Mouse (Mus musculus) neural tube, embryonic 12.5 days (tissue): Measurements from ENCODE around the gene Acta2. TPM values are rescaled to one million over a fixed set of nuclear protein-coding genes. Genes with fewer than 3 reads are reported as not detected.

Source experiments
- ATAC-seq: fragments of 200-750 bp; cut with Nextera tagmentation; 2 replicates; pipeline ENCODE4 v1.8.0; 2017; ENCODE audit warnings: low read depth, mild to moderate bottlenecking, moderate TSS enrichment, moderate library complexity; ENCODE audit not compliant: low FRiP score
- H3K27ac ChIP-seq: fragments of 300-500 bp; sonication (generic); 2 replicates; pipeline ENCODE4 v1.5.1; 2016
- H3K27me3 ChIP-seq: fragments of 300-500 bp; sonication (generic); replicated peaks from 2 replicates; pipeline ENCODE4 v1.6.1; 2016; ENCODE audit warnings: mild to moderate bottlenecking
- H3K36me3 ChIP-seq: fragments of 300-500 bp; sonication (generic); 2 replicates; pipeline ENCODE4 v1.6.1; 2016; ENCODE audit warnings: mild to moderate bottlenecking
- H3K4me1 ChIP-seq: fragments of 300-500 bp; sonication (generic); 2 replicates; pipeline ENCODE4 v1.6.1; 2016
- H3K4me2 ChIP-seq: fragments of 300-500 bp; sonication (generic); replicated peaks from 2 replicates; pipeline ENCODE4 v1.6.1; 2016; ENCODE audit warnings: mild to moderate bottlenecking
- H3K4me3 ChIP-seq: fragments of 300-500 bp; sonication (generic); 2 replicates; pipeline ENCODE4 v1.5.1; 2016
- H3K9ac ChIP-seq: fragments of 300-500 bp; sonication (generic); 2 replicates; pipeline ENCODE4 v1.6.1; 2016; ENCODE audit warnings: mild to moderate bottlenecking
- H3K9me3 ChIP-seq: fragments of 300-500 bp; sonication (generic); 2 replicates; pipeline ENCODE4 v1.6.1; 2016; ENCODE audit warnings: mild to moderate bottlenecking
- WGBS: fragments of 180-500 bp; shearing (Covaris S2); methylation state at CpG from one replicate; pipeline ENCODE4 v1.1.7; 2016; 5-methylcytosine and 5-hydroxymethylcytosine counted together
- polyA plus RNA-seq: library from polyadenylated mRNA; unstranded; fragments of >200 nt; fragmentation: Nextera tagmentation; extraction: Ambion mirVana; gene quantifications from 2 replicates; pipeline ENCODE4 v1.2.1, GENCODE M21; 2016

The Acta2 gene
- polyA plus RNA-seq, 1 experiment from 2014 or later, result 45.0 TPM

DNA sequence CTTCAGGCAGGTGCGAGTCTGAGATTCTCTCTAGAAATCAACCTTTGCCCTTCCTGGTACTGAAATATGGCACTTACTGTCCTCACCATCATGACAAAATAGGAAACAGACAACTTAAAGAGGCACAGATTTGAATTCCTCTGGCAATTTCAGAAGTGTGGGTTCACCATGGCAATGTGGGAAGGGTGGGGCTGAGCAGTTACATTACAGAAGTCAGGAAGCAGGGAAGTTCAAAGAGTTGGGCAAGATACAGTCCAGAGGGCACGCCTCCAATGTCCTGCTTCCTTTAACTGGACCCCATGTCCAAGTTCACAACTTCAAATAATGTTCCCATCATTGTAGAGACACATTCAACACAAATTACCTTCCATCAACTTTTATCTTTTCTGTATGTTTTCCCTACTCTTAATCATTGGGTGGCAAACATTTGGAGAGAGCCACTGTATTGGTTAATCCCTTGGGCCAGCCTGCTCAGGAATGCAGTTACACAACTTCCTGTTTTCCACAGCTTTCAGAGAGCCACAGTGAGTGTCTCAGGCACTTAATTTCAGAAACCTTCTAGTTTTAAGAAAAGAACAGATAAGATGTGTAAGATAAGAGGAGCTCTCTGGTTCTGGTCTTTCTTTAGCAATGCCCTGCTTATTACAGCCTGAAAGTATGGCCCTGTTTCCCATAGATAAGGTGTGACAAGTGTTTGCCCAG, 7.0 kb upstream of the Acta2 start:
- H3K27ac ChIP-seq, result no peak overlapping the region
- no peak overlapping the region for H3K4me2 ChIP-seq
- no peak overlapping the region for H3K9ac ChIP-seq
- WGBS, result 82% methylated on average over 2 of the region's 2 CpGs
- ATAC-seq, result no peak
- H3K27me3 ChIP-seq, result no peaks in the 10 kb centered on the region
- no peaks in the 10 kb centered on the region for H3K36me3 ChIP-seq
- H3K9me3 ChIP-seq, result no peaks in the 10 kb centered on the region
- no peaks in the 10 kb centered on the region for H3K4me1 ChIP-seq
- no peak overlapping the region for H3K4me3 ChIP-seq

DNA sequence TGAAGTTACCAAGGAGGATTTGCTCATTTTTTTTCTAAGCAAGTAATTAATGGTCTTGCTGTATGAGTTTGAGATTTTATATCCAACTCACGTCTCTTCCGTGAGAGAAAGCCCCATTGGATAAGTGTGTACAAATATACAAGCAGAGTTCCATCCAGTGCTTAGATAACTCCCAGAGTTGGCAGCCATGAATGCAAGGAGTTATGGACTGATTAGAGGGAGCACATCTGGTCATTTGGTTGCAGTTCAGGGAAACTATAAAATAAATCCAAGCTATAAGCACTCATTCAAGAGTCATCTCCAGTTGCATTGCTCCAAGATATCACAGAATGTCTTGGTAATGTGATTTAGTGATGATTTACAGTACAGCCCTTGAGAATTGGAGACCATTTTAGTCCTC, 1.5 kb upstream of the Acta2 start:
- Histone ChIP-seq H3K27me3 (no peaks in the 10 kb centered on the region), H3K9ac (no peak overlapping the region), H3K36me3 (no peaks in the 10 kb centered on the region), H3K4me3 (no peak overlapping the region), H3K9me3 (no peaks in the 10 kb centered on the region), H3K4me1 (no peaks in the 10 kb centered on the region), H3K4me2 (no peak overlapping the region), H3K27ac (no peak overlapping the region)
- WGBS, result 92% methylated on average over 2 of the region's 2 CpGs
- no peak for ATAC-seq

DNA sequence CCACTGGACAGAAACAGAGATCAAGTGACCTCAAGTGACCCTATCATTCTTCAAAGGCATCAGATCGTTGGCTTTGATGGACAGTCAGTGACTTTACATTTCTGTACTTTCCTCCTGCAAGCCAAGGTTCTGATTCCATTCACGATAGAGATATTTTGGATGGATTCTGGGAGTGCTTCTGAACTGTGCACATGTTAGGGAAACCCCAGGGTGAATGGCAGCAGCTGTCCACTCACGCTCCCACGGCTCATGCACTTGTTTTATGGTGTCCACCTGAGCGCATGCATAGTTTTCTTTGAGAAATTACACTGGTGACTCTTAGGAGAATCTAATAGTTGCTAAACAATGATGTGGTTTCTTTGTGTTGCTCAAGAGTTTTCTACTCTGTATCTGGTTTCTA, 759 bp upstream of the Acta2 start:
- WGBS, result 75% methylated on average over 5 of the region's 5 CpGs
- no peaks in the 10 kb centered on the region for H3K9me3 ChIP-seq
- no peaks in the 10 kb centered on the region for H3K4me1 ChIP-seq
- no peak overlapping the region for H3K27ac ChIP-seq
- no peak overlapping the region for H3K4me3 ChIP-seq
- H3K27me3 ChIP-seq, result no peaks in the 10 kb centered on the region
- H3K4me2 ChIP-seq, result no peak overlapping the region
- H3K9ac ChIP-seq, result no peak overlapping the region
- no peaks in the 10 kb centered on the region for H3K36me3 ChIP-seq
- ATAC-seq, result no peak

GRCm38 (mm10) chr19:34254101-34254879, 1.1 kb downstream of the Acta2 start:
- no peaks in the 10 kb centered on the region for H3K36me3 ChIP-seq
- H3K9me3 ChIP-seq, result no peaks in the 10 kb centered on the region
- H3K4me2 ChIP-seq, result no peak overlapping the region
- no peaks in the 10 kb centered on the region for H3K4me1 ChIP-seq
- H3K27me3 ChIP-seq, result no peaks in the 10 kb centered on the region
- H3K4me3 ChIP-seq, result no peak overlapping the region
- ATAC-seq, result no peak
- no peak overlapping the region for H3K27ac ChIP-seq
- 64% methylated on average over 14 of the region's 14 CpGs for WGBS
- H3K9ac ChIP-seq, result no peak overlapping the region

DNA sequence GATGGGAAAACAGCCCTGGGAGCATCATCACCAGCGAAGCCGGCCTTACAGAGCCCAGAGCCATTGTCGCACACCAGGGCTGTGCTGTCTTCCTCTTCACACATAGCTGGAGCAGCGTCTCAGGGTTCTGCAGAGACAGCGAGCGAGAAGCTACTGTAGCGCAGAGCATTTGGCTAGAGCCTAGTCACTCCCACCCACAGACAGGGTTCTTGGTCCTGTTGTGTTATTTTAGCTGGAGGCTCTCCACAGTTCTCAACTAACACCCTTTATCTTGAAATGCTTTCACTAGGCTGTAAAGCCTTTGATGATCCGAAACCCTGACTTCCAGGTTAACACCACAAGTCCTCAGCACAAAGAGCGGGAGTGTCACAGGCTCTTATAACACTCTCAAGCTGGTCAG, 2.9 kb downstream of the Acta2 start:
- H3K9ac ChIP-seq, result no peak overlapping the region
- H3K4me1 ChIP-seq, result no peaks in the 10 kb centered on the region
- WGBS, result 74% methylated on average over 9 of the region's 9 CpGs
- no peak overlapping the region for H3K4me3 ChIP-seq
- no peak overlapping the region for H3K4me2 ChIP-seq
- H3K36me3 ChIP-seq, result no peaks in the 10 kb centered on the region
- H3K9me3 ChIP-seq, result no peaks in the 10 kb centered on the region
- no peak overlapping the region for H3K27ac ChIP-seq
- H3K27me3 ChIP-seq, result no peaks in the 10 kb centered on the region
- ATAC-seq, result no peak

GRCm38 (mm10) chr19:34251900-34252299, 3.5 kb downstream of the Acta2 start:
- no peaks in the 10 kb centered on the region for H3K36me3 ChIP-seq
- no peak overlapping the region for H3K9ac ChIP-seq
- no peaks in the 10 kb centered on the region for H3K27me3 ChIP-seq
- no peak for ATAC-seq
- H3K4me2 ChIP-seq, result no peak overlapping the region
- H3K4me3 ChIP-seq, result no peak overlapping the region
- H3K4me1 ChIP-seq, result no peaks in the 10 kb centered on the region
- no peak overlapping the region for H3K27ac ChIP-seq
- H3K9me3 ChIP-seq, result no peaks in the 10 kb centered on the region
- WGBS, result 77% methylated on average over 2 of the region's 2 CpGs

- H3K36me3 ChIP-seq, result no peaks in the 10 kb centered on the region
These were observed 4.8 kb downstream of the Acta2 start for GRCm38 (mm10) chr19:34250621-34251020.

DNA sequence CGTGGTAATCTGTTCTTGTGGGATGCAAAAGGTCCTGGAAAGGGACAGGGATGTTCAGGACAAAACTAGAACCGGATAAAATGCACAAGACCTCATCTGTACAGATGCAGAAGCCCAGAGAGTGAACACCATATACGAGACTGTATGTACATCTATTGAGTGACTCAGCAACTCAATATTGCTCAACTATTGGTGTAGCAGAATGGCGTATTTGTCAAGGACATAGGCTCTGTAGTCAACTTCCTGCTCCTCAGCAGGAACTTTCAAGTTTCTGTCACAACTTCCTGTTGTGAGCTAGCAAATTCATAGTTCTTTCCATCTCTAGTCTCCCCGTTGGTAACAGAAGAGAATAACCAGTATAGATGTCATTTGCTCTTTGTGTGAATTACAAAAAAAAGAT, 6.8 kb downstream of the Acta2 start:
- no peak overlapping the region for H3K27ac ChIP-seq
- H3K4me2 ChIP-seq, result no peak overlapping the region
- H3K9ac ChIP-seq, result no peak overlapping the region
- WGBS, result 85% methylated on average over 5 of the region's 5 CpGs
- no peak overlapping the region for H3K4me3 ChIP-seq
- H3K9me3 ChIP-seq, result no peaks in the 10 kb centered on the region
- no peaks in the 10 kb centered on the region for H3K36me3 ChIP-seq
- H3K27me3 ChIP-seq, result no peaks in the 10 kb centered on the region
- H3K4me1 ChIP-seq, result no peaks in the 10 kb centered on the region
- ATAC-seq, result no peak

More at GRCm38 (mm10) chr19:34250621-34251020, 4.8 kb downstream of the Acta2 start:
- ATAC-seq, result no peak
- Histone ChIP-seq H3K4me2 (no peak overlapping the region), H3K9ac (no peak overlapping the region), H3K4me1 (no peaks in the 10 kb centered on the region), H3K27me3 (no peaks in the 10 kb centered on the region), H3K27ac (no peak overlapping the region), H3K9me3 (no peaks in the 10 kb centered on the region), H3K4me3 (no peak overlapping the region)
- 95% methylated on average over 4 of the region's 4 CpGs for WGBS

DNA sequence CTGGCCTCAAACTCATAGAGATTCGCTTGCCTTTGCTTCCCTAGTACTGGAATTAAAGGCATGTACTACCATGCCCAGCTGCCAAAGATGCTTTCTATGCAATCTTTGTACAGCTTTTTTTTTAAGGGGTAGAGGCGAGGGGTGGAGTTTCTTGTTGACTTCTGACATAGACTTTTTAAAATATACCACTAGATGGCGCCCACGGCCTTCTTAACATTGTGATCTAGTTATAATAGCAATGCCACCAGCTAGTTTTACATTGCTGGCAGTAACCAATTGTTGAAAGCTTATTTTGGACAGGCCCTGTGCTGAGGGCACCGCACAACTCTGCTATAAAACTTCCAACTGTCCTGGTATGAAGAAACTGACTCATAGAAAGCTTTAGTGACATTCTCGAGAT, 11.3 kb downstream of the Acta2 start:
- H3K9ac ChIP-seq, result no peak overlapping the region
- peak; percentile 42 for ATAC-seq

GRCm38 (mm10) chr19:34242925-34243324, 12.5 kb downstream of the Acta2 start:
- H3K9me3 ChIP-seq, result no peaks in the 10 kb centered on the region
- ATAC-seq, result no peak
- no peaks in the 10 kb centered on the region for H3K36me3 ChIP-seq
- no peak overlapping the region for H3K4me3 ChIP-seq
- no peaks in the 10 kb centered on the region for H3K27me3 ChIP-seq
- H3K4me1 ChIP-seq, result no peaks in the 10 kb centered on the region
- H3K27ac ChIP-seq, result no peak overlapping the region
- no peak overlapping the region for H3K9ac ChIP-seq
- no peak overlapping the region for H3K4me2 ChIP-seq

More for the DNA sequence above, 11.3 kb downstream of the Acta2 start:
- Histone ChIP-seq H3K27ac (no peak overlapping the region), H3K4me3 (no peak overlapping the region), H3K4me2 (no peak overlapping the region), H3K4me1 (no peaks in the 10 kb centered on the region), H3K36me3 (no peaks in the 10 kb centered on the region), H3K9me3 (no peaks in the 10 kb centered on the region), H3K27me3 (no peaks in the 10 kb centered on the region)
- WGBS, result 25% methylated on average over 6 of the region's 6 CpGs

- no peak overlapping the region for H3K9ac ChIP-seq
- no peak overlapping the region for H3K27ac ChIP-seq
- ATAC-seq, result 0 out of 2 replicates have a peak, but pooled peaks have one; percentile 22
- no peaks in the 10 kb centered on the region for H3K4me1 ChIP-seq
- no peaks in the 10 kb centered on the region for H3K27me3 ChIP-seq
- H3K4me2 ChIP-seq, result no peak overlapping the region
- H3K9me3 ChIP-seq, result no peaks in the 10 kb centered on the region
- no peaks in the 10 kb centered on the region for H3K36me3 ChIP-seq
- 73% methylated on average over 15 of the region's 15 CpGs for WGBS
- no peak overlapping the region for H3K4me3 ChIP-seq
These were observed 14.0 kb downstream of the Acta2 start for GRCm38 (mm10) chr19:34241247-34241915.

DNA sequence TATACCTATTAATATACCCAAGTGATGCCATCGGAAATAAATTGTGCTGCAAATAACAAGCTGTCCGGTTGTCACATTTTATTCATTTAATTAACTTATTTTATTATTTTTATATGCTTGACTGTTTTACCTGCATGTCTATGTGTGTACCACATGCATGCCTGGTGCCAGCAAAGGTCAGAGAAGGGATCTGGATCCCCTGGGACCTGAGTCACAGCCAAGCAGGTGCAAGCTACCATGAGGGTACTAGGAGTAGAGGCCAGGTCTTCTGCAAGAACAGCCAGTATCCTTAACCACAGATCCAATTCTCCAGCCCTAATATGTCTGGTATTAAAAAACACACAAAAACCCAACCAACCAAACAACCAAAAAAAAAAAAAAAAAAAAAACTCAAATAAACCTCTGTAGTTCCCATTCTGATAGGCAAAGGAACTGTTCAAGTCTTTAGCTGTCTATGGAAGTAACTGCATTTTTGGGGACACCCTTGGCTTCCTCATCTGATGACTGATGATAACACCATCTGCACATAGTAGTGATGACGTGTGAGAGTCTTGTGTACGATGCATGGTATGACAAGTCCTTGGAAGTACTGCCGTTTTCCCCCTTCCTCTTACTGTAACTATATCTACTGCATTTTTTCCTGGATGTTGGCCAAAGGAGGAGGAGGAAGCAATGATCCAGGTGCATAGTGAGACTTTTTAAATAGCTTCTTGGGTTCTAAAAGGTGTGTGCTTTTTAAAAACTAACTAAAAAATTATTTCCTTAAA, 14.9 kb downstream of the Acta2 start:
- Histone ChIP-seq H3K4me1 (no peaks in the 10 kb centered on the region), H3K36me3 (no peaks in the 10 kb centered on the region), H3K9ac (no peak overlapping the region), H3K27ac (no peak overlapping the region), H3K4me3 (no peak overlapping the region), H3K9me3 (no peaks in the 10 kb centered on the region), H3K4me2 (no peak overlapping the region), H3K27me3 (no peaks in the 10 kb centered on the region)
- no peak for ATAC-seq
- WGBS, result 93% methylated on average over 5 of the region's 5 CpGs
